Mouse (Mus musculus): ENCODE measurements at regions not wholly inside any gene's neighbourhood (a gene's known extent, or its start where the extent isn't known, plus 50 kb on each side); places are given as distances from the start of the nearest gene placed in this dataset.

DNA sequence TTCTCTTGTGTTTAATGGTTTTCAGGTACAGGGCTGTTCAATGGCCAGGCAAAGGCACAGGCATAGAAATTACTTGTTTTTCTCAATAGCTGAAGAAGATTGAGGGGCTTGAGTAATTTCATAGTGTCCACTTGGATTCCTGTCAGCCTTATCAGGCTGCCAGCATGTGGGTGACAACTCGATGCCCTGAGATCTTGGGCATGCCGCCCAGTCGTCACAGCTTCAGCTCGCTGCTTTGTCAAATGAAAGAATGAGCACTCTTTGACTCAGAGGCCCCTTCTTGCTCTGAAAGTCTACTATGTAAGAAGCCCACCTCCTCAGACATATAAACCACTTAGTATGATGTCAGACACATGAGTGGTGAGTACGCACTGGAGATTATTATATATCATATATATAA, 272.6 kb downstream of the Rwdd3 start:
- DNase-seq (ENCODE audit: extremely low read depth, low read depth, low spot score): no peak

GRCm38 (mm10) chr3:120898258-120898657, 273.2 kb downstream of the Rwdd3 start:
- DNase-seq (ENCODE audit: extremely low read depth, low read depth, low spot score): no peak

DNA sequence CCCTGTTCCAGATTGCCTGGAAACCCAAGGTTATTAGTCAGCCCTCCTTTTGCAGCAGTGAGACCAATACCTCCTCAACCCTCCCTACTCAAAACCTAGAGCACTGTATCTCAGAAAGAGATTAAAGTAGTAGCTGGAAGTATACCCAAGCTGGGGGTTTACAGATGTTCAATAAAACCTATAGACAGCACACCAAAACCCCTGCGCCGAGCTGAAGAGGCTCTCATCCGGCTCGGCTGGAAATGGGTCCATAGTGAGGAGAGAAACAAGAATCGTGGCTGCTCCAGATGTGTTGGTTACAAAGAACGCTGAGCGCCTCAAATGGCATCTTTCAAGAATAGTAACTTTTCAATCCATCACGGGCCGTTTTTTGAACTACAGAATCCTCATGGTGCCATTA, 273.7 kb downstream of the Rwdd3 start:
- DNase-seq (ENCODE audit: extremely low read depth, low read depth, low spot score): no peak

DNA sequence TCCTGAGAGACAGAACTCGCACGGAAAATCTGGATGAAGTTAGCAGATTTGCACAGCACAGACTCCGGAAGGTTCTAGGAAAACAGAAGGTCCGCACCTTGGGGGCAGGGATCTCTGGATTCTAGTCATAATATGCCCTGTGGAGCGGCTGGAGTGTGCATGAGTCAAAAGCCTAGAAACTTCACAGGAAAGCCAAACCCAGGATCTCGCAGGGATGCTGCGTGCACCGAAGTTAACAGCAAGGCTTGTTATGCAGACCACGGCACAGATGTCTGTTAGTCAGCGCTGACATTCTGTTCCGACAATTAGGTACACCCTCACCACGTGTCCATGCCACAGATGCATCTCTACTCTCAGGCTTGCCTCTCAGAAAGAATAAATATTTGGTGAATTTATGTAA, 274.3 kb downstream of the Rwdd3 start:
- DNase-seq (ENCODE audit: extremely low read depth, low read depth, low spot score): no peak

DNA sequence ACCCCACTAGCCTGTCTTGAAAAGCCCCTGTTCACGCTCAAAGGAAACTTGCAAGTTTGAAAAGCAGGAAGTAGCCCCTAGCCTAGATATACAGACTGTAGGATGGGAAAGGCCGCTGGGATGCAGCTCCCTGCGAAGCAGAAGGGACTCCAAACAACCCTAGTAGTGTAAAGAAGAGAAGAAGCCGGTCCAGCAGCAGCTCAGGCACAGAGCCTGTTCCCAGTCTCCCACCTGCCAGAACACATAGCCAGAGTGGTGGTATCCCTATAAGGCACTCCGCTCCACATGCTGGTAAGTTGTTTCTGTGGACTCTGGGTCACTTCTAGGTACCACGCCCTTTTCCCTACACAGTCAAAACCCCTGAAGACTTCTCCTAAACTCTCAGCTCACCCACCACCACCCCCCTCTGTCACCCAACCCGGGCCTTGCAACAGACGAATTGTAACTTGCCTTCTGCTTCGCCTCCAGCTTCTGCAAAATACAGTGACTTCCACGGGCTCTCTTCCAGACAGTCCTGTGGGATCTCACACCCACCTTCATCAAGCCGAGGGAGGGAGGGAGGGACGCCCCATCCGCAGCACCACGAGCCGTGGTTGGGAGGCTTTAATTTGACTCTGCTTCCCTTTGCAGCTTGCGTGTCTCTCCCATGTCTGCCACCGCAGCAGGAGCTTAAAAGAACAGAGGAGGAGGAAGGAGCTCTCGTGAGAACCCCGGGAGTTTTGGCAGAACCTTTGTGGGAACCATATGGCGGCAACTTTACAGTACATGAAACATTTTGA, 285.2 kb downstream of the Rwdd3 start:
- no peak for DNase-seq (ENCODE audit: extremely low read depth, low read depth, low spot score)

DNA sequence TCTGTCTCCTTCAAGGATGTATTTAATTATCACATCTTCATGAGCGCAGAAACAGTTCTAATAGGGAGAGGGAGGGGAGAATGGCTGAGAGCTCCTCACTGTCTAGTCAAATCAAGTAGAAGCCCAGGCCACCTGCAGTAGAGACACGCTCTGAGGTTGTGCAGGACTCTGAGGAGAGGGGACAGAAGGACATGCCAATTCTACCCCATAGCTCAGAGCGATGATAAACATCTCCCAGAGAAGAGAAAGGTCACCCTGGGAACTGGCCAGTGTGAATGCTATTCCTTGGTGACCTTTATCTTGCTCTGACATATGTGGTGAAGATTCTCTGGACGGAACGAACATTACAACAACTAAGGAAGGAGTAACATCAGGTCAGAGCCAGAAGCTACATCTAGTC, 286.1 kb downstream of the Rwdd3 start:
- DNase-seq (ENCODE audit: extremely low read depth, low read depth, low spot score): no peak

- DNase-seq (ENCODE audit: extremely low read depth, low read depth, low spot score): no peak
These were observed 287.3 kb downstream of the Rwdd3 start for GRCm38 (mm10) chr3:120884189-120884588.

DNA sequence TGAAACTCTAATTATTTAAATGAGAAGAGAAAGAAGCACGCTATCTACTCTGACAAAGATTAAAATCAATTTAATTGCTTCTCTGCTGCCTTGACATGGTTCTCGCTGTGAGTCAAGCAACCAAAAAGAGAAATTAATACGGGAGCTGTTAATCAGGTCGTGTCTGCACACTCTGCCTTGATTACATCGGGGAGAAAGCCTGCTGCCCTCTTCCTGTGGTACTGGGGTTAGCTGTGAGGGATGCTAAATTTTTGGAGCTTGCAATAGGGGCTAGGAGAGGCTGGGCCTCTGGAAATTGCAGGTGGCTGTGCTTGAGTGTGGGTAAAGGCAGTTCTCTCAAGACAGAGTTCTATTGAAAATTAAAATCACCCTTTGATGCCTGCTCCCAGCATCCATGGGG, 287.8 kb downstream of the Rwdd3 start:
- DNase-seq (ENCODE audit: extremely low read depth, low read depth, low spot score): no peak

DNA sequence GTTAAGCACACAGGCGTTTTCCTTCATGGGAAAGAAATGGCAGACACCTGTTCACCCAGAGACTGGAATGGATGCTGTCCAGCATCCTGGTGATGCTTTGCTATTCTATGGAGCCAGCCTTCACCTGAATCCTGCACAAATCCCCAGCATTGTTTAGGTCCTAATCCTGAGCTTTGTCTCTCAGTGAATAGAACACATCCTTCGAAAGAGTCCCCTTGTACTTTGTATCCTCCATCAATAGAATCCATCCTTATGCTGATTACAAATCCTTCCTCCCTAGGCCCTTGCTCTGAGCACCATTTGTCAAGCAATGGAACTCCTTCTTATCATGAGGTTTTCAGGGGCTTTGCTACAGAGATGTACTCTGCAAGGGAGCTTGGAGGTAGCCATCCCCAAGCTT, 292.1 kb downstream of the Rwdd3 start:
- no peak for DNase-seq (ENCODE audit: extremely low read depth, low read depth, low spot score)

- no peak for DNase-seq (ENCODE audit: extremely low read depth, low read depth, low spot score)
These were observed 295.8 kb downstream of the Rwdd3 start for GRCm38 (mm10) chr3:120875740-120876139.

DNA sequence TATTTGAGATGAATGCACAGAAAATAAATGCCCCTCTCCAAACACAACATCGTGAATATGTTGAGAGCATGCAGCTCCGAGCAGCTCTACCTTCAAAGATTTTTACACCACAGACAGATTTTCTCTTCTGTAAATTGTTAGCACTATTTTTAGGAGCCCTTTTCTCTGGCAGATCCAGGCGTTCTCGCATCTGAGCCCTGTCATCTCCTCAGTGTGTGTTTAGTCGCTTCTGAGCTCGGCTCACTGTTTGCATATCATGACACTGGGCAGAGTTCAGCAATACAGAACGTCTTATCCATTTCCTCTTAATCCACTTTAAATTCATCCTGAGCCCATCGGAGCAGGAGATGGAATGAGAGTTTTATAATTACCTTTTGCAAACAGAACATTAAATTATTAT, 306.5 kb downstream of the Rwdd3 start:
- DNase-seq (ENCODE audit: extremely low read depth, low read depth, low spot score): no peak

DNA sequence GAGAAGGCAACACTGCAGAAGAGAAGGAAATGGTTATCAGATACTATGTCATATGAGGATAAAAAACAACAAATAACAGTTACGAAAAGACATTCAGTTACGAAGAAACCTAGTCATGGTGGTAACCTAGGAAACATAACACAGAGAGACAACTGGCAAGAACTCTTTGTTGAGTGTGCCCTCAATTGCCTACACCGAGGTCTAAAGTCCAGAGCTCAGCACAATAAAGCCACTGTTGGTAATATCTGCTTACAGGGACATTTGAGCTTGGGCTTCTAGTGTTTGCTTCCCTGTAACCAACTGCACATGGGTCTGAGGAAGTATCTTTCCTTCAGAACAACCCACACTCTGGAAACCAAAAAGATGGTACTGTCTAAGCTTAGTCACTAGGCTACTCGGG, 309.9 kb downstream of the Rwdd3 start:
- no peak for DNase-seq (ENCODE audit: extremely low read depth, low read depth, low spot score)

DNA sequence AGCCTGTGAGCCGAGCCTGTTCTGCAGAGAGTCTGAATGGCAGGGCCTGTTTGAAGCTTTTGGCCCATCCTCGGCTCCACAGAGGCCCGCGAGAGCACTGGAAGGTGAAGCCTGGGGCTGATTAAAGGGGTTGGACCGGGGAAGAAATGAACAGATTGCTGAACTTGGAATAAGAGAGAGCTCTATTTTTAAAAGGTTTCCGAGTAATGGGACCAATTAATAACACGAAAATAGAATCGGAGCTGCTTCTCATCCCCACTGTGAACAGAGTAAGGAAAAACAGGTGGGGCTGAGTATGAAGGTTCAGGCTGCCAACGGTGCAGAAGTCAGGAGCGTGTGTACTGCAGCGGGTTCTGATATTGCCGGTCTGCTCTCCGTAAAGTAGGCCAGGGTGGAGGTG, 313.2 kb downstream of the Rwdd3 start:
- no peak for DNase-seq (ENCODE audit: extremely low read depth, low read depth, low spot score)

- no peak for DNase-seq (ENCODE audit: extremely low read depth, low read depth, low spot score)
These were observed 317.2 kb downstream of the Rwdd3 start for GRCm38 (mm10) chr3:120854322-120854721.

GRCm38 (mm10) chr3:120843623-120844022, 327.9 kb downstream of the Rwdd3 start:
- no peak for DNase-seq (ENCODE audit: extremely low read depth, low read depth, low spot score)

- no peak for DNase-seq (ENCODE audit: extremely low read depth, low read depth, low spot score)
These were observed 348.0 kb downstream of the Rwdd3 start for GRCm38 (mm10) chr3:120823536-120823935.

GRCm38 (mm10) chr3:120811901-120812300, 359.6 kb downstream of the Rwdd3 start:
- DNase-seq (ENCODE audit: extremely low read depth, low read depth, low spot score): no peak

- DNase-seq (ENCODE audit: extremely low read depth, low read depth, low spot score): no peak
These were observed 361.0 kb downstream of the Rwdd3 start for GRCm38 (mm10) chr3:120810527-120810926.

- no peak for DNase-seq (ENCODE audit: extremely low read depth, low read depth, low spot score)
These were observed 361.4 kb downstream of the Rwdd3 start for GRCm38 (mm10) chr3:120810048-120810447.

DNA sequence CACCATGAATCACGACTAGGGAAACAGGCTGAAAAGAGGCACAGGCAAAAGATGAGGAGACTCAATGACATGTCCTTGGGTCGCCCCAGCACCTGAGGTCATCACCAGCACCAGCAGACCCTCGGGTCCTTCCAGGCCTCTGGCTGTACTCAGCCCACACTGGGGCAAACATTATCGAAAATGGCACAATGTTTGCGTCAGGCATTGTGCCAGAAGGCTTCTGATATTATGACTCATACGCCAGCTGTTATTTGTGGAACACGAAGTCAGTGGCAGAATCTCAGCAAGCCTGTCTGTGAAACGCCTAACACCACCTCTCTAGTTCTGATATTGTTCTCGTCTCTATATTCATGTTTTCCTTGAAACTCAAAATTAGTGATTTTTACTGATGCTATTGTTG, 384.8 kb downstream of the Rwdd3 start:
- DNase-seq (ENCODE audit: extremely low read depth, low read depth, low spot score): no peak

GRCm38 (mm10) chr3:120781486-120781885, 390.0 kb downstream of the Rwdd3 start:
- no peak for DNase-seq (ENCODE audit: extremely low read depth, low read depth, low spot score)

- DNase-seq (ENCODE audit: extremely low read depth, low read depth, low spot score): no peak
These were observed 392.4 kb downstream of the Rwdd3 start for GRCm38 (mm10) chr3:120779091-120779490.

- DNase-seq (ENCODE audit: extremely low read depth, low read depth, low spot score): no peak
These were observed 396.5 kb downstream of the Rwdd3 start for GRCm38 (mm10) chr3:120774951-120775350.

Data from fat pad, adult 2 months (tissue).